Mouse (Mus musculus) ES-E14 (cell line): ENCODE results near the gene Rpl36. TPM values are rescaled to one million over a fixed set of nuclear protein-coding genes. Genes with fewer than 3 reads are reported as not detected.

Experiments used
- DNase-seq: peaks from one replicate; pipeline ENCODE4 v3.0.0-alpha.2; 2013; ENCODE audit warnings: low read depth, low spot score
- H3K27ac ChIP-seq: 2 replicates; pipeline ENCODE4 v1.5.1; 2012; ENCODE audit warnings: low read depth, mild to moderate bottlenecking, low read length, moderate library complexity, mixed read lengths; ENCODE audit not compliant: poor library complexity, insufficient read depth, severe bottlenecking
- H3K36me3 ChIP-seq: 2 replicates; pipeline ENCODE4 v1.6.1; 2012; ENCODE audit warnings: mild to moderate bottlenecking, low read length, moderate library complexity, mixed read lengths; ENCODE audit not compliant: control insufficient read depth, poor library complexity, insufficient read depth, severe bottlenecking
- H3K4me1 ChIP-seq, 2 experiments: fragments of 150-350 bp in 1 of 2; sonication (generic) in 1 of 2; 2 replicates each; pipeline ENCODE4 v1.6.1; 2012; ENCODE audit warnings: low read length in 2 of 2, mild to moderate bottlenecking in 1 of 2, mixed read lengths in 1 of 2; ENCODE audit not compliant: control insufficient read depth in 2 of 2, insufficient read depth in 2 of 2, poor library complexity in 1 of 2
- H3K4me3 ChIP-seq, 2 experiments: fragments of 150-350 bp in 1 of 2; sonication (generic) in 1 of 2; 2 replicates each; pipeline ENCODE4 v1.5.1; 2012; ENCODE audit warnings: low read length in 2 of 2, low read depth in 1 of 2, mild to moderate bottlenecking in 1 of 2, mixed read lengths in 1 of 2; ENCODE audit not compliant: insufficient read depth in 1 of 2, poor library complexity in 1 of 2, severe bottlenecking in 1 of 2
- H3K9ac ChIP-seq: 2 replicates; pipeline ENCODE4 v1.6.1; 2012; ENCODE audit warnings: low read depth, mild to moderate bottlenecking, low read length, mixed read lengths; ENCODE audit not compliant: poor library complexity, insufficient read depth, severe bottlenecking
- H3K9me3 ChIP-seq: fragments of 150-350 bp; sonication (generic); 2 replicates; pipeline ENCODE4 v1.6.1; 2012; ENCODE audit warnings: low read depth, mild to moderate bottlenecking, low read length; ENCODE audit not compliant: control insufficient read depth, insufficient read depth
- CHD2 ChIP-seq: IDR thresholded peaks from 2 replicates; pipeline ENCODE4 v1.6.1; 2014; ENCODE audit warnings: mild to moderate bottlenecking, low read depth, low read length, inconsistent platforms
- HCFC1 ChIP-seq: IDR thresholded peaks from 2 replicates; pipeline ENCODE4 v1.6.1; 2012; ENCODE audit warnings: low read length, inconsistent platforms, borderline replicate concordance; ENCODE audit not compliant: insufficient read depth
- MAFK ChIP-seq: IDR thresholded peaks from 2 replicates; pipeline ENCODE4 v1.6.1; 2014; ENCODE audit warnings: mild to moderate bottlenecking, low read depth, low read length, inconsistent platforms; ENCODE audit not compliant: insufficient read depth
- ZC3H11A ChIP-seq: IDR thresholded peaks from 2 replicates; pipeline ENCODE4 v1.6.1; 2012; ENCODE audit warnings: low read depth, mild to moderate bottlenecking, inconsistent platforms, low read length, borderline replicate concordance
- ZNF384 ChIP-seq: IDR thresholded peaks from 2 replicates; pipeline ENCODE4 v1.6.1; 2012; ENCODE audit warnings: low read depth, low read length, inconsistent platforms
- in situ Hi-C, 2 experiments: fragments of 600-800 bp; cut with MboI; formaldehyde crosslinking; loops; one replicate each; pipeline ENCODE4 v1.15.1; 2025; ENCODE audit warnings: low sequenced_read_pairs in 2 of 2, inconsistent platforms in 1 of 2; ENCODE audit not compliant: unreplicated experiment in 2 of 2
- total RNA-seq: library from RNA; depleted of rRNA; stranded (reverse); fragments of 300-350 nt; gene quantifications from 2 replicates; pipeline ENCODE4 v1.2.3, GENCODE M21; 2012; rRNA removed

The Rpl36 gene
- 3,972 and 4,168 TPM in 2 replicates for total RNA-seq

GRCm38 (mm10) chr17:56613236-56613844 is at the start of gene Rpl36:
Rpl36 (plus strand) TSS chr17:56613416.
- H3K9me3 ChIP-seq, result no peaks in the 10 kb centered on the region
- peaks cover 7 to 22% of the 10 kb centered on the region in 2 experiments for H3K4me1 ChIP-seq
- H3K36me3 ChIP-seq, result peaks cover 47% of the 10 kb centered on the region
- in situ Hi-C loops, result no loop called here
- H3K9ac ChIP-seq, result peak within 1 kb of the TSS; percentile 94
- H3K4me3 ChIP-seq, result peak within 1 kb of the TSS; percentile 85 to 95
- DNase-seq, result peak; percentile 78
- TF ChIP-seq MAFK, result no peak
- TF ChIP-seq HCFC1, result peak; percentile 67; the same call in 1 of the 2 replicates
- no peak for TF ChIP-seq CHD2
- H3K27ac ChIP-seq, result peak within 1 kb of the TSS; percentile 85

GRCm38 (mm10) chr17:56566293-56566692 is 46.9 kb upstream of the Rpl36 start:
- Histone ChIP-seq H3K4me3 (peak overlapping the region in 1 of 2 experiments; percentile 1; a peak in 1 of 4 replicates), H3K27ac (no peak overlapping the region), H3K9me3 (no peaks in the 10 kb centered on the region), H3K4me1 (peaks cover 0 to 3% of the 10 kb centered on the region in 2 experiments; a peak in 1 of 4 replicates), H3K36me3 (peaks cover 93% of the 10 kb centered on the region), H3K9ac (peak overlapping the region; percentile 14; the same call in 1 of the 2 replicates)
- TF ChIP-seq HCFC1 (no peak), MAFK (no peak), ZNF384 (no peak), ZC3H11A (no peak), CHD2 (no peak)
- DNase-seq, result no peak
- in situ Hi-C loops, result no loop called here

DNA sequence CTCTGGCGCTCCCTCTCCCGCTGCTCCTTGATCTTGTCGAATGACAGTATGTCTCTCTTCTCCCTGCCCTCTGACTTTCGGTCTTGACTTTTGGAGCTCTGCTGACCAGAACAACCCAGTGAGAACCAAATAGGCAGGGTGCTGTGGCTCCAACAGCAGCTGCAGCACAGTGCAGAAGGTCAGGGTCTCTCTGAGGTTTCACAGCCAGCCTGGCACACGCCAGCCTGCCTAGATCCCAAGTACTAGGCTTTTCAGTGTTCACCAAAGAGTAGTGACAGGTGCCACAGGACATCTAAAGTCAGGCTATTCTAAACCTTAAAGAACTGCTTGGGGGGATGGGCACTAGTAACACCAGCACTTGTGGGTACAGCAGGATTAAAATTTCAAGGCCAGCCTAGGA is 46.3 kb upstream of the Rpl36 start:
- no peak overlapping the region for H3K27ac ChIP-seq
- H3K36me3 ChIP-seq, result peaks cover 92% of the 10 kb centered on the region
- in situ Hi-C loops, result no loop called here
- no peak overlapping the region; the same call in 1 of the 2 replicates for H3K9ac ChIP-seq
- DNase-seq, result no peak
- no peak overlapping the region for H3K4me3 ChIP-seq
- peaks cover 0 to 3% of the 10 kb centered on the region in 2 experiments; a peak in 1 of 4 replicates for H3K4me1 ChIP-seq
- TF ChIP-seq MAFK (no peak), HCFC1 (no peak), ZC3H11A (no peak), ZNF384 (no peak), CHD2 (no peak)
- no peaks in the 10 kb centered on the region for H3K9me3 ChIP-seq

DNA sequence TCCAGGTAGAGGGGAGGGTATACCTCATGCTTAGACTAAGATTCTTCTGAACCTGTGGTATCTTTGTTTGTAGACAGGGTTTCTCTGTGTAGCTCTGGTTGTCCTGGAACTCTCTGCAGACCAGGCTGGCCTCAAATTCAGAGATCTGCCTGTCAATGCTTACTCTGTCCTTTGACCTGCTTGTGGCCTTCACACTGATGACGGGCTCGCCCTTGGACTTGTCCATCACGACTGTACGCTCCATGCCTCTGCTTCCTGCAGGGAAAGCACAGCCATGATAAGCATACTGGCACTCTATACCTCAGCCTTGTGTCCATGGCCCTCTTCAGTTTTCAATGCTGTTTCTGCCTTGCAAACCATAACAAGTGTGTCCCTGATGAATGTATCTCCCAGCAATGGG is 45.8 kb upstream of the Rpl36 start:
- peaks cover 92% of the 10 kb centered on the region for H3K36me3 ChIP-seq
- no peak overlapping the region for H3K27ac ChIP-seq
- H3K9ac ChIP-seq, result no peak overlapping the region
- in situ Hi-C loops, result no loop called here
- H3K4me1 ChIP-seq, result peaks cover 0 to 3% of the 10 kb centered on the region in 2 experiments; a peak in 1 of 4 replicates
- no peak overlapping the region for H3K4me3 ChIP-seq
- H3K9me3 ChIP-seq, result no peaks in the 10 kb centered on the region
- no peak for DNase-seq
- TF ChIP-seq ZC3H11A (no peak), CHD2 (no peak), HCFC1 (no peak), ZNF384 (no peak), MAFK (no peak)

GRCm38 (mm10) chr17:56570287-56570686 is 42.9 kb upstream of the Rpl36 start:
- H3K36me3 ChIP-seq, result peaks cover 89% of the 10 kb centered on the region
- DNase-seq, result no peak
- H3K9ac ChIP-seq, result no peak overlapping the region
- TF ChIP-seq CHD2, result no peak
- TF ChIP-seq ZC3H11A, result no peak
- TF ChIP-seq ZNF384, result no peak
- no peak for TF ChIP-seq MAFK
- TF ChIP-seq HCFC1, result no peak
- no peak overlapping the region for H3K27ac ChIP-seq
- H3K9me3 ChIP-seq, result no peaks in the 10 kb centered on the region
- in situ Hi-C loops, result no loop called here
- H3K4me3 ChIP-seq, result no peak overlapping the region
- H3K4me1 ChIP-seq, result peaks cover 0 to 3% of the 10 kb centered on the region in 2 experiments; a peak in 1 of 4 replicates
